Mouse (Mus musculus): ENCODE results near the gene Clasp1. TPM values are rescaled to one million over a fixed set of nuclear protein-coding genes. Genes with fewer than 3 reads are reported as not detected.

Gene Clasp1
- polyA plus RNA-seq, 1 experiment from 2014 or later: 146 TPM

- Histone ChIP-seq H3K36me3 (peaks cover 8% of the 10 kb centered on the region), H3K9me3 (no peaks in the 10 kb centered on the region), H3K4me1 (replicated peaks) (peaks cover 37% of the 10 kb centered on the region), H3K4me3 (replicated peaks) (peak overlapping the region; percentile 98), H3K27ac (peak overlapping the region; percentile 97), H3K4me2 (replicated peaks) (peak overlapping the region; percentile 64), H3K9ac (replicated peaks) (peak overlapping the region; percentile 96), H3K27me3 (no peaks in the 10 kb centered on the region)
- WGBS: 10% methylated on average over 8 of the region's 8 CpGs
- no peak for ATAC-seq
Observed at GRCm38 (mm10) chr1:118390266-118390660, 1.4 kb downstream of the Clasp1 start.

GRCm38 (mm10) chr1:118390871-118391387, 2.1 kb downstream of the Clasp1 start:
- no peaks in the 10 kb centered on the region for H3K27me3 ChIP-seq

GRCm38 (mm10) chr1:118392246-118392645, 3.4 kb downstream of the Clasp1 start:
- Histone ChIP-seq H3K27me3 (no peaks in the 10 kb centered on the region), H3K9me3 (no peaks in the 10 kb centered on the region), H3K36me3 (peaks cover 22% of the 10 kb centered on the region), H3K4me1 (replicated peaks) (peaks cover 37% of the 10 kb centered on the region), H3K4me2 (replicated peaks) (no peak overlapping the region), H3K4me3 (replicated peaks) (no peak overlapping the region), H3K9ac (replicated peaks) (no peak overlapping the region), H3K27ac (no peak overlapping the region)
- no peak for ATAC-seq
- WGBS: 97% methylated on average over 2 of the region's 2 CpGs

More at GRCm38 (mm10) chr1:118390871-118391387, 2.1 kb downstream of the Clasp1 start:
- WGBS: 69% methylated on average over 2 of the region's 2 CpGs
- no peak for ATAC-seq
- Histone ChIP-seq H3K4me3 (replicated peaks) (peak overlapping the region; percentile 98), H3K9ac (replicated peaks) (peak overlapping the region; percentile 96), H3K36me3 (peaks cover 12% of the 10 kb centered on the region), H3K9me3 (no peaks in the 10 kb centered on the region), H3K27ac (no peak overlapping the region), H3K4me2 (replicated peaks) (peak overlapping the region; percentile 64), H3K4me1 (replicated peaks) (peaks cover 37% of the 10 kb centered on the region)

GRCm38 (mm10) chr1:118393916-118394315, 5.1 kb downstream of the Clasp1 start:
- peaks cover 35% of the 10 kb centered on the region for H3K4me1 ChIP-seq (replicated peaks)
- WGBS: 89% methylated on average over 3 of the region's 3 CpGs
- no peak overlapping the region for H3K9ac ChIP-seq (replicated peaks)
- H3K27me3 ChIP-seq: no peaks in the 10 kb centered on the region
- H3K27ac ChIP-seq: no peak overlapping the region
- no peak overlapping the region for H3K4me2 ChIP-seq (replicated peaks)
- peaks cover 22% of the 10 kb centered on the region for H3K36me3 ChIP-seq
- H3K9me3 ChIP-seq: no peaks in the 10 kb centered on the region
- no peak overlapping the region for H3K4me3 ChIP-seq (replicated peaks)
- ATAC-seq: no peak

- Histone ChIP-seq H3K27me3 (no peaks in the 10 kb centered on the region), H3K36me3 (peaks cover 27% of the 10 kb centered on the region), H3K4me3 (replicated peaks) (no peak overlapping the region), H3K4me2 (replicated peaks) (no peak overlapping the region), H3K9me3 (no peaks in the 10 kb centered on the region), H3K9ac (replicated peaks) (no peak overlapping the region), H3K27ac (no peak overlapping the region), H3K4me1 (replicated peaks) (peaks cover 14% of the 10 kb centered on the region; the same call in 1 of the 2 replicates)
- no peak for ATAC-seq
- WGBS: 97% methylated on average over 9 of the region's 9 CpGs
Observed at GRCm38 (mm10) chr1:118397866-118398265, 9.0 kb downstream of the Clasp1 start.

DNA sequence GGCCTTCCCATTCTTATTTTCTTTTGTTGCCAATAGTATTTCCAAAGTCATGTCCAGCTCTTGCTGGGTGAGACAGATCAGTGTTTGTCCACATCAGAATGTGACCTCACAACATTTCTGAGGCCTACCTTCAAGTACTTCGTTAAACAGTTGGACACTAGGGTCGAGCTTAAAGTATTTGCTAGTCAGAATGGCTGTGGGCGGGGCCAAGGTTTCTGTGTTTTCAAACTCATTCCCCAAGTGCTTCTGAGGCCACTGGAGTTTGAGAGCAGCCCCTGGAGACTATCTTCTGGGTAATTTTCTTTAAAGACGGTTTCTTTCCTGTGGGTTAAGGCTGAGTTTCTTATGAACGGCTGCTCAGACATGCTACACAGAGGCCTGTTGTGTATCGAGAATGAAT, 9.7 kb downstream of the Clasp1 start:
- no peaks in the 10 kb centered on the region for H3K9me3 ChIP-seq
- H3K4me2 ChIP-seq (replicated peaks): no peak overlapping the region
- no peak overlapping the region for H3K27ac ChIP-seq
- peaks cover 25% of the 10 kb centered on the region for H3K36me3 ChIP-seq
- no peak for ATAC-seq
- H3K27me3 ChIP-seq: no peaks in the 10 kb centered on the region
- H3K4me1 ChIP-seq (replicated peaks): peaks cover 9% of the 10 kb centered on the region; the same call in 1 of the 2 replicates
- no peak overlapping the region for H3K4me3 ChIP-seq (replicated peaks)
- WGBS: 79% methylated on average over 6 of the region's 6 CpGs
- H3K9ac ChIP-seq (replicated peaks): no peak overlapping the region

DNA sequence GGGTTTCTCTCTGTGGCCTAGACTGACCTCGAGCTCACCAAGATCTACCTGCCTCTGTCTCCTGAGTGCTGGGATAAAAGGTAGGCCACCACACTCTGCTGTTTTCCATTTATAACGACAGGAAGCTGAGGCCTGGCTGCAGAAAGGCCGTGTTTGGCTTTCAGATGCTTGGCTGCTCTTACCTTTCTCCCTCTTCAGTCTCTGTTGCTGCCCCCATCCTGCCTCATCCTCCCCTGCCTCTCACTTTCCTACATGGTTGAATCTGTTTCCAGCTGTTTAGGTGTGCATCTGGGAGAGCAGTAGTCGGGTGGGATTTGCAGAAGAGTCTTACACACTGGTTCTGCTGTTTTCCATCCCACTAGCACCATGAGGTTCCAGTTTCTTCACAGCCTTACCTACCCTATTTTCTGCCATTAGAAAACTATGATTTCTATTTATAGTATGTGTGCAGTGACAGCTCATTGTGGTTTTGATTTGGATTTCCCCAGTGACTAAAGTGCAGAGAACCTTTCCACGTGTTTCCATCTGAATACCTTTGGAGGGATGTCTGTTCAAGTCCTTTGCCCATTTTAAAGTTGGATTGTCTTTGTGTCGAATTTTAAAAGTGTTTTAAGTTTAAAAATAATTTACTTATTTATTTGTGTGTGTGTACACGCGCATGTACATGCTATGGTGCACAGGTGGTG, 10.9 kb downstream of the Clasp1 start:
- Histone ChIP-seq H3K36me3 (peaks cover 19% of the 10 kb centered on the region), H3K27ac (no peak overlapping the region), H3K27me3 (no peaks in the 10 kb centered on the region), H3K4me3 (replicated peaks) (no peak overlapping the region), H3K9ac (replicated peaks) (no peak overlapping the region), H3K4me2 (replicated peaks) (no peak overlapping the region), H3K9me3 (no peaks in the 10 kb centered on the region), H3K4me1 (replicated peaks) (0 out of 2 replicates have a peak, but pooled peaks cover 7% of the 10 kb centered on the region)
- no peak for ATAC-seq
- 90% methylated on average over 8 of the region's 8 CpGs for WGBS

- no peak overlapping the region for H3K4me2 ChIP-seq (replicated peaks)
- H3K27me3 ChIP-seq: no peaks in the 10 kb centered on the region
- H3K9ac ChIP-seq (replicated peaks): no peak overlapping the region
- no peak for ATAC-seq
- 92% methylated on average over 4 of the region's 4 CpGs for WGBS
- H3K27ac ChIP-seq: no peak overlapping the region
- H3K4me1 ChIP-seq (replicated peaks): 0 out of 2 replicates have a peak, but pooled peaks cover 7% of the 10 kb centered on the region
- no peaks in the 10 kb centered on the region for H3K9me3 ChIP-seq
- peaks cover 5% of the 10 kb centered on the region; the same call in 1 of the 2 replicates for H3K36me3 ChIP-seq
- no peak overlapping the region for H3K4me3 ChIP-seq (replicated peaks)
Observed at GRCm38 (mm10) chr1:118401991-118402390, 13.1 kb downstream of the Clasp1 start.

- H3K27ac ChIP-seq: no peak overlapping the region
- H3K4me3 ChIP-seq (replicated peaks): no peak overlapping the region
- no peaks in the 10 kb centered on the region for H3K9me3 ChIP-seq
- 0 out of 2 replicates have a peak, but pooled peaks cover 7% of the 10 kb centered on the region for H3K4me1 ChIP-seq (replicated peaks)
- H3K27me3 ChIP-seq: no peaks in the 10 kb centered on the region
- peaks cover 5% of the 10 kb centered on the region; the same call in 1 of the 2 replicates for H3K36me3 ChIP-seq
- ATAC-seq: no peak
- H3K9ac ChIP-seq (replicated peaks): no peak overlapping the region
- no peak overlapping the region for H3K4me2 ChIP-seq (replicated peaks)
- WGBS: 82% methylated on average over 8 of the region's 8 CpGs
Observed at GRCm38 (mm10) chr1:118402556-118402955, 13.7 kb downstream of the Clasp1 start.

DNA sequence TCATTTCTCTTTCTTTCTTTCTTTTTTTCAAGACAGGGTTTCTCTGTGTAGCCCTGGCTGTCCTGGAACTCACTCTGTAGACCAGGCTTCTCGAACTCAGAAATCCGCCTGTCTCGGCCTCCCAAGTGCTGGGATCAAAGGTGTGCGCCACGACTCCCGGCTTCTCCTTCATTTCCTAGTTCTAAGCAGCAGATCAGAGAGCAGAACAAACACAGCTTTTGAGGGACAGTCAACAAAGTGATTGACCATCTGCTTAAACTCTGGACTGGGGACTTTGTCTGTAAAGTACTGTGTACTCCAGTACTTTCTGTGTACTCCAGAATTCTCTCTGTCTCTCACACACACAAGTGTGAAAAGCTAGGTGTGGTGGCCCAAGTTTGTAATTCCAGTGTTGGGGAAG, 14.1 kb downstream of the Clasp1 start:
- Histone ChIP-seq H3K4me2 (replicated peaks) (no peak overlapping the region), H3K36me3 (peaks cover 5% of the 10 kb centered on the region; the same call in 1 of the 2 replicates), H3K4me3 (replicated peaks) (no peak overlapping the region), H3K27ac (no peak overlapping the region), H3K4me1 (replicated peaks) (0 out of 2 replicates have a peak, but pooled peaks cover 7% of the 10 kb centered on the region), H3K9ac (replicated peaks) (no peak overlapping the region), H3K27me3 (no peaks in the 10 kb centered on the region), H3K9me3 (no peaks in the 10 kb centered on the region)
- ATAC-seq: no peak
- 87% methylated on average over 6 of the region's 6 CpGs for WGBS

GRCm38 (mm10) chr1:118403440-118403839, 14.6 kb downstream of the Clasp1 start:
- 82% methylated on average over 3 of the region's 3 CpGs for WGBS
- no peak overlapping the region for H3K4me3 ChIP-seq (replicated peaks)
- no peak for ATAC-seq

DNA sequence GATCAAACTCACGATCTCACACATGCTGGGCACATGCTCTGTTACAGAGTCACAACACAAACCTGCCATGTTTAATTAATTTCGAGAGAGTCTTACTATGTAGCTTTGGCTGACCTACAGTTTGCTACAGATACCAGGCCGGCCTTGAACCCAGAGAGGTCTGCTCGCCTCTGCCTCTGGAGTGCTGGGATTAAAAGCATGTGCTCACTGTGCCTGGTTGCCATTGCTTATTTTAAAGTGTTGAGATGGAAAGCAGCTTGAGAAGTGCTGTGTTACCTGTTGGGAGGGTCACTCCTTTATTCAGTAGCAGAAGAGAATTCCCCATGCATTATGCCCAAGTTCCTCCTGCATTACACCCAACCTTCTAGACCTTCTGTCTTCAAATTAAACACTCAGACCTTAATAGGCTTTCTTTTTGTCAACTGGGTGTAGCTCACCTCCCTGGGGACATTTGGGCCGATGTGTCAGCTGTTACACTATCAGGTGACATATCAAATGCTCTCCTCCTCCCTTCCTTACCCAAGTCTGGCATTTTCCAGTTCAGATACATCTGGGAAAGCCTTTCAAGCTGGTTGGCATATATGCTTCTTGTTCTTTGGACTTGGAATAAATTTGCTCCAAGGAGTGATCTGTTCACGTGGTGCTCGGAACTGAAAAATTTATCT, 18.9 kb downstream of the Clasp1 start:
- Histone ChIP-seq H3K4me2 (replicated peaks) (no peak overlapping the region), H3K9ac (replicated peaks) (no peak overlapping the region)
- WGBS: 87% methylated on average over 7 of the region's 7 CpGs

More at GRCm38 (mm10) chr1:118403440-118403839, 14.6 kb downstream of the Clasp1 start:
- Histone ChIP-seq H3K9me3 (no peaks in the 10 kb centered on the region), H3K4me1 (replicated peaks) (0 out of 2 replicates have a peak, but pooled peaks cover 7% of the 10 kb centered on the region), H3K9ac (replicated peaks) (no peak overlapping the region), H3K27ac (no peak overlapping the region), H3K27me3 (no peaks in the 10 kb centered on the region), H3K4me2 (replicated peaks) (no peak overlapping the region), H3K36me3 (peaks cover 5% of the 10 kb centered on the region; the same call in 1 of the 2 replicates)

More for the DNA sequence above, 18.9 kb downstream of the Clasp1 start:
- no peak overlapping the region for H3K27ac ChIP-seq
- H3K4me3 ChIP-seq (replicated peaks): no peak overlapping the region
- no peaks in the 10 kb centered on the region for H3K27me3 ChIP-seq
- H3K4me1 ChIP-seq (replicated peaks): no peaks in the 10 kb centered on the region
- ATAC-seq: no peak
- H3K36me3 ChIP-seq: peaks cover 5% of the 10 kb centered on the region
- no peaks in the 10 kb centered on the region for H3K9me3 ChIP-seq
